Mouse (Mus musculus) stomach, embryonic 15.5 days (tissue): ENCODE data around the gene Cog6. TPM values are rescaled to one million over a fixed set of nuclear protein-coding genes. Genes with fewer than 3 reads are reported as not detected.
A peak's percentile ranks its signal among the peaks of the same experiment; 100 is the strongest.

Experiments used
- ATAC-seq: fragments of 200-750 bp; cut with Nextera tagmentation; 2 replicates; pipeline ENCODE4 v1.8.0; 2017; ENCODE audit warnings: low read depth, moderate number of reproducible peaks, moderate TSS enrichment; ENCODE audit not compliant: insufficient read depth, low FRiP score
- H3K27ac ChIP-seq: fragments of 300-500 bp; sonication (generic); 2 replicates; pipeline ENCODE4 v1.5.1; 2015; ENCODE audit warnings: mild to moderate bottlenecking, inconsistent platforms
- H3K27me3 ChIP-seq: fragments of 300-500 bp; sonication (generic); replicated peaks from 2 replicates; pipeline ENCODE4 v1.6.1; 2015; ENCODE audit warnings: inconsistent platforms
- H3K36me3 ChIP-seq: fragments of 300-500 bp; sonication (generic); 2 replicates; pipeline ENCODE4 v1.6.1; 2015; ENCODE audit warnings: inconsistent platforms
- H3K4me1 ChIP-seq: fragments of 300-500 bp; sonication (generic); 2 replicates; pipeline ENCODE4 v1.6.1; 2015; ENCODE audit warnings: inconsistent platforms
- H3K4me2 ChIP-seq: fragments of 300-500 bp; sonication (generic); 2 replicates; pipeline ENCODE4 v1.6.1; 2015; ENCODE audit warnings: mild to moderate bottlenecking, inconsistent platforms
- H3K4me3 ChIP-seq: fragments of 300-500 bp; sonication (generic); replicated peaks from 2 replicates; pipeline ENCODE4 v1.5.1; 2015; ENCODE audit warnings: inconsistent platforms
- H3K9ac ChIP-seq: fragments of 300-500 bp; sonication (generic); 2 replicates; pipeline ENCODE4 v1.6.1; 2015; ENCODE audit warnings: inconsistent platforms
- H3K9me3 ChIP-seq: fragments of 300-500 bp; sonication (generic); 2 replicates; pipeline ENCODE4 v1.6.1; 2016; ENCODE audit warnings: inconsistent platforms
- WGBS: fragments of 180-500 bp; shearing (Covaris S2); methylation state at CpG from one replicate; pipeline ENCODE4 v1.1.7; 2015; 5-methylcytosine and 5-hydroxymethylcytosine counted together
- polyA plus RNA-seq: library from polyadenylated mRNA; unstranded; fragments of >200 nt; fragmentation: Nextera tagmentation; extraction: Ambion mirVana; gene quantifications from 2 replicates; pipeline ENCODE4 v1.2.1, GENCODE M21; 2015

Cog6 gene
- polyA plus RNA-seq, 1 experiment from 2014 or later: 42.4 TPM

DNA sequence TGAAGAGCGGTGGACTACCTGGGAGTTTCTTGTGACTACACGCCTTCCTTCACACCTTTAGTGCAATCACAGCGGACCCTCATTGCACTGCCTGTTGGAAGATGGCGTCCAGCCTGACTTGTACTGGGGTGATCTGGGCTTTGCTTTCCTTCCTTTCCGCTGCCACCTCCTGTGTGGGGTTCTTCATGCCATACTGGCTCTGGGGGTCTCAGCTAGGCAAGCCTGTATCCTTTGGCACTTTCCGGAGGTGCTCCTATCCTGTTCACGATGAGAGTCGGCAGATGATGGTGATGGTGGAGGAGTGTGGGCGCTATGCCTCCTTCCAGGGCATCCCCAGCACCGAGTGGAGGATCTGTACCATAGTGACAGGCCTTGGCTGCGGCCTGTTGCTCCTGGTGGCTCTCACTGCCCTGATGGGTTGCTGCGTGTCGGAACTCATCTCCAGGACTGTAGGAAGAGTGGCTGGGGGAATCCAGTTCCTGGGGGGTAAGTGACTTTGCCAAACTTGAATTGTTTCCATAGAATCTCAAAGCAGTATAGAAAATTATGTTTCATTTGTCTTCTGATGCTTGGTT is 26.3 kb upstream of the Cog6 start:
- no peak overlapping the region for H3K9ac ChIP-seq
- no peak overlapping the region; the same call in 1 of the 2 replicates for H3K4me3 ChIP-seq
- H3K36me3 ChIP-seq: no peaks in the 10 kb centered on the region
- no peaks in the 10 kb centered on the region for H3K27me3 ChIP-seq
- no peak for ATAC-seq
- no peak overlapping the region for H3K27ac ChIP-seq
- 87% methylated on average over 13 of the region's 13 CpGs for WGBS
- H3K4me1 ChIP-seq: peaks cover 11% of the 10 kb centered on the region; the same call in 1 of the 2 replicates
- peak overlapping the region; percentile 91 for H3K4me2 ChIP-seq
- H3K9me3 ChIP-seq: no peaks in the 10 kb centered on the region

DNA sequence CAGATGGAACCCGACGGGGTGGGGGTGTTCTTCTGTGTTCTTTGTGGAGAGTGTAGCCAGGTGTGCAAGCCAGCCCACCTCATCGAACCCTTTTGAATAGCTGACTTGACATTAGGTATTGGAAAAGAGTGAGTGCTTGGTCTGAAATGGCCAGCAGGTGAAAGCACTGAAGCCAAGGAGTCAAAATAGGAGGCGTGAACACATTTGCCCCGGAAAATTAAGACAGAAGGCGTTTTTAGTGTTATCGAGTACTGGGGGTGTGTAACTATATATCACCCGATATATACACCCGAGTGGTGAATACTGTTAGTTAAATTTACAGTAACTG is 25.2 kb upstream of the Cog6 start:
- Histone ChIP-seq H3K36me3 (no peaks in the 10 kb centered on the region), H3K4me1 (peaks cover 11% of the 10 kb centered on the region; the same call in 1 of the 2 replicates), H3K4me3 (peak overlapping the region; percentile 69), H3K9ac (no peak overlapping the region), H3K9me3 (no peaks in the 10 kb centered on the region), H3K27me3 (no peaks in the 10 kb centered on the region), H3K4me2 (peak overlapping the region; percentile 91), H3K27ac (no peak overlapping the region)
- ATAC-seq: no peak
- 18% methylated on average over 9 of the region's 9 CpGs for WGBS

DNA sequence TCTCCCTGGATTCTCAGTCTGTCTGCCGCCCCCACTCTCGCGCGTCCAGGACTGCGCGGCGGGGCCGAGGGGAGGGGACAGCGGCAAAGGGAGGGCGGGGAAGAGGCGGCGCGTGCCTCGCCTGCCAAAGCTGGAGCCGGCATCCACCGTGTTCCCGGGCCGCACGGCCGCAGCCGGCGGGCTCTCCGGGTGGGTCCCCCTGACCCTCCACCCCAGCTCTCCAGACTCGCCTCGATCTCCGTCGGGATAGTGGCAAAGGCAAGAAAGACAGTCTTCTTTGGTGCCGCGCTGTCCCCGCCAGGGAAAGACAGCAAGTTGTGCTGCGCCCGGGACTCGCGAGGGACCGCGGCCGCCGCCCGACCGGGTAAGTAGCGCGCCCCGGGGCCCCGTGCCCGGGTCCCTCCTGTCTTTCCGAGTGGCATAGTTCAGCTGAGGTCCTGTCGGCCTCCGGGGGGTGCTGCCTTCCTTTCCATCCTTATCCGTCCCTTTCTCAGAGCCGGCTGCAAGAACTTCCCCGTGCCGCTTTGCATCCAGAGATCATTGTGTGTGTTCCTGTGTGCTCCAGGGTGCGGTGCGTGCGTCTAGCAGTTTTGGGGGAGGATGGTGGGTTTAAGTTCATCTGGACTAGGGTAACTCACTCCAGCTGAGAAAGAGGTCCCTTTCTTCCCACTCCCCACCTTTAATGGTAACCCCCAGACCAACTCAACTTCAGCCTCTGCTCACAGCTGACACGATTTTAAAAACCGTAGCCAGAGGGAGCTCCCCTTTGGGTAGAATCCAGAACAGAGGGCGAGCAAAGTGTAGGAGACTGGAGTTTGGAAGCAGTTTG is 24.6 kb upstream of the Cog6 start, which contains the start of gene Lhfp:
Gene Lhfp (plus strand): TSS at position 118 of the 829 bp plus-strand sequence.
- peak; percentile 87 for ATAC-seq
- under 1% methylated on average over 53 of the region's 58 CpGs for WGBS
- no peaks in the 10 kb centered on the region for H3K9me3 ChIP-seq
- no peaks in the 10 kb centered on the region for H3K36me3 ChIP-seq
- peak within 1 kb of the TSS; percentile 69 for H3K4me3 ChIP-seq
- H3K4me1 ChIP-seq: peaks cover 11% of the 10 kb centered on the region; the same call in 1 of the 2 replicates
- peak within 1 kb of the TSS; percentile 91 for H3K4me2 ChIP-seq
- no peaks in the 10 kb centered on the region for H3K27me3 ChIP-seq
- peak within 1 kb of the TSS; percentile 33 for H3K9ac ChIP-seq
- H3K27ac ChIP-seq: peak within 1 kb of the TSS; percentile 74

DNA sequence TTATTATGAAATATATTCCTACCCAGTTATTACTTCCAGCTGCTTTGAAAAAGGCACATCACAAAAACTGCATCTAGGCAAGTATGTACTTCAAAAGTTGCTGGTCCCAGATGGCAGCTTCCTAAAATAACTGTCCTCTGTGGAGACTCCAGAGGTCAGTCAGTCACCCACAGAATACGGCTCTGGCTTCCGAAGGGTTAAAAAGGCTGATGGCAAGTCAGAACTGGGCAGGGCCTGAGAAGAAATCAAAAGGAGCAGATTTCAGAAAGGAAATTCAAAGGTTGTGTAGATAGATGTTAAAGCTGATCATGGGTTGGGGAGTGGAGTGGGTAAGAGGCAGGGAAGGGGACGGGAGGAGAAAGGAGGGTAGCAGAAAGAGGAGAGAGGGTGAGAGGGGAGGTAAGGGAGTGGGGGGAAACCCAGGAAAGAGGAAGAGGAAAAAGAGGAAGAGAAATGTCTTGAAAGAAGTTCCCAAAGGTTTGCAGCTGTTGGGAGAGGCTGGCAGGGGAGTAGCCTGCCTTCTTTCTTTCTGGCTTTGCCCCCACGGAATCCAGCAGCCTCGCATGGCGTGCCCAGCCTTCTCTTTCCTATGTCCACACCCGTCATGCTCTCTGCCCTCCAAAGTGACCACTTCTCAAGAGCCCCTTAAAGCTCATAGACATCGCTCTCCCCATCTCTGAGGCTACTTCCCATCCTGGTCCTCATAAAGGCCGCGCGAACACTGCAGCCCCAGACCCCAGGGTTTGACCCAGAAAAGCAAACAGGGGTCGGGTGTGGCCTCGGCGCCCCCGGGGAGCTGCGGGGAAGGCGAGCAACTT is 23.8 kb upstream of the Cog6 start:
- Histone ChIP-seq H3K36me3 (no peaks in the 10 kb centered on the region), H3K27ac (peak overlapping the region; percentile 74; the same call in 1 of the 2 replicates), H3K4me1 (peaks cover 11% of the 10 kb centered on the region; the same call in 1 of the 2 replicates), H3K9me3 (no peaks in the 10 kb centered on the region), H3K4me2 (peak overlapping the region; percentile 91), H3K9ac (peak overlapping the region; percentile 10; the same call in 1 of the 2 replicates), H3K27me3 (no peaks in the 10 kb centered on the region), H3K4me3 (peak overlapping the region; percentile 69)
- peak; percentile 32; the same call in 1 of the 2 replicates for ATAC-seq
- 7% methylated on average over 17 of the region's 17 CpGs for WGBS

DNA sequence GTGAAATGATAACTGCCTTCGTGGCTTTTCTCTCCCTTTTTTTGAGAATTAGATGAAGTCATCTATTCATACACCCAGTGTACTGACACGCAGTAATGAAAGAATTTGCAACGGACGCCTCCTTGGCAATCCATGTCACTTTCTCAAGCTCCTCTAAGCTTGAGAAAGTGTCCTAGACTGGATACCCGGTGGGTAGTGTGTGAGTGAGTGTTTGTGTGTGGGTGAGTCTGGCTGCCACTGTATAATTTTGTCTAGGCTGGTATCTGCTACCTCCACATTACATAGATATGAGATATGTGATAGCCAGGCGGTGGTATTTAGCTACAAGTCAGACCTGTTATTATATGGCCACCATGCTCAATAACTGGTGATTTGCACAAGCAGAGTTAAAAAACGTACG is 22.7 kb upstream of the Cog6 start:
- 73% methylated on average over 8 of the region's 8 CpGs for WGBS
- no peak overlapping the region for H3K4me2 ChIP-seq
- no peak for ATAC-seq
- no peak overlapping the region for H3K9ac ChIP-seq
- H3K4me1 ChIP-seq: peaks cover 11% of the 10 kb centered on the region; the same call in 1 of the 2 replicates
- H3K27ac ChIP-seq: no peak overlapping the region
- no peak overlapping the region for H3K4me3 ChIP-seq
- no peaks in the 10 kb centered on the region for H3K9me3 ChIP-seq
- H3K36me3 ChIP-seq: no peaks in the 10 kb centered on the region
- H3K27me3 ChIP-seq: no peaks in the 10 kb centered on the region

DNA sequence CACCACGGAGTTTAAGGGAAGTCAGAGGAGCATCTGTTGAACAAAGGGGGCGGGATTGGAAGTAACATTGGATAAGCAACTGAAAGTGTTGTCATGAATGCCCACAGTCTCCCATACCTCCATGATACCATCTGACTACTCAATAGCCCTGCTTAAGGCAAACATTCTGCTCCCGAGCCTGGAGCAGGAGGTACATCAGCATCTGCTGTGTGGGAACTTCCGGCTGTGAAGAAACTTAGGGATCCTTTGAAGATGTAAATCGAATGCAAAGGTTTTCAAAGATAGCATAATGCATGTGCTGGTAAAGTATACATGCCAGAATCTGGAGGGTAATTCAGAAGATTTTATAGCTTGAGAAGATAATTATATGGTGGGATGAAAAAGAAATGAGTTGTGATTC is 21.9 kb upstream of the Cog6 start:
- H3K27me3 ChIP-seq: no peaks in the 10 kb centered on the region
- no peaks in the 10 kb centered on the region for H3K9me3 ChIP-seq
- peaks cover 11% of the 10 kb centered on the region; the same call in 1 of the 2 replicates for H3K4me1 ChIP-seq
- no peak overlapping the region for H3K4me3 ChIP-seq
- no peak overlapping the region for H3K4me2 ChIP-seq
- no peak overlapping the region for H3K9ac ChIP-seq
- 69% methylated on average over 5 of the region's 5 CpGs for WGBS
- no peak overlapping the region for H3K27ac ChIP-seq
- no peaks in the 10 kb centered on the region for H3K36me3 ChIP-seq
- ATAC-seq: no peak

DNA sequence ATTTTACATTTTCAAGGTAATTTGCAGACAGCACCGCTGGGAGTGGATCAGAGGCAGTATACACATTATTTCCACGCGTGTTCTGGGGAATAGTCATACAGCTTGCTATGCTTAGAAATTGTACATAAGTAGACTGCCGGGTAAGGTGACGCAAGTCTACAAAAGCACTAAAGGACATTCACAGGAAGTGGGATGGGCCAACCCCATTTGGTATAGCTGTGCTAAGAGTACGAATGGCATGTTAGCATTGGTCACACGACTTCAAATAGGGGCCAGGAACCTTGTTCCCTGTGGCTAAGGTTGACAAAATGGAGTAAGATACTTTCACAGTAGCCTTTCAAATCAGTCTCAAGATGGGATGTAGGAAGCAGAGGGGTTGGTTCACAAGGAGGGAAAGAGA is 19.9 kb upstream of the Cog6 start:
- no peak for ATAC-seq
- no peak overlapping the region for H3K4me3 ChIP-seq
- no peaks in the 10 kb centered on the region for H3K36me3 ChIP-seq
- no peak overlapping the region for H3K27ac ChIP-seq
- no peak overlapping the region for H3K4me2 ChIP-seq
- H3K27me3 ChIP-seq: no peaks in the 10 kb centered on the region
- no peak overlapping the region for H3K9ac ChIP-seq
- 0 out of 2 replicates have a peak, but pooled peaks cover 5% of the 10 kb centered on the region for H3K4me1 ChIP-seq
- 86% methylated on average over 7 of the region's 7 CpGs for WGBS
- no peaks in the 10 kb centered on the region for H3K9me3 ChIP-seq

DNA sequence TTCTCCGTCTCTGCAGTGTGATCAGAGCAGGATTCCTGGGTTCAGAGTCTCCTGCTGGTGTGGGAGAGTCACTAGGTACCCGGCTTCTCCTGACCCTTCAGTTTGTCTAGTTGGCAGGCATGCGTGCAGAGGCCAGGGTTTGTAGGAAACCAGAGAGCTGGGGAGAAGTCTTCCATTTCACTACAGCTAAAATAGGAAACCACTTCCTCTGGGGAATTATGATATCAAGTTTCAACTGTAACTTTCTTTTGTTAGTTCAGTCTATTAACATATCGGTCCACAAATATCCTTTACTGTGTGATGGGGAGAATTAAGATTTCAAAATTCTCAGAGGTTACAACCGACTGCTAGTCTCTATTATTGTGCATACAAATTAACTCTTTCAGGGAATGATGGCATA is 19.0 kb upstream of the Cog6 start:
- H3K9me3 ChIP-seq: no peaks in the 10 kb centered on the region
- H3K27ac ChIP-seq: no peak overlapping the region
- H3K4me2 ChIP-seq: no peak overlapping the region
- 0 out of 2 replicates have a peak, but pooled peaks cover 5% of the 10 kb centered on the region for H3K4me1 ChIP-seq
- 61% methylated on average over 5 of the region's 5 CpGs for WGBS
- ATAC-seq: no peak
- no peaks in the 10 kb centered on the region for H3K36me3 ChIP-seq
- H3K9ac ChIP-seq: no peak overlapping the region
- H3K27me3 ChIP-seq: no peaks in the 10 kb centered on the region
- H3K4me3 ChIP-seq: no peak overlapping the region

DNA sequence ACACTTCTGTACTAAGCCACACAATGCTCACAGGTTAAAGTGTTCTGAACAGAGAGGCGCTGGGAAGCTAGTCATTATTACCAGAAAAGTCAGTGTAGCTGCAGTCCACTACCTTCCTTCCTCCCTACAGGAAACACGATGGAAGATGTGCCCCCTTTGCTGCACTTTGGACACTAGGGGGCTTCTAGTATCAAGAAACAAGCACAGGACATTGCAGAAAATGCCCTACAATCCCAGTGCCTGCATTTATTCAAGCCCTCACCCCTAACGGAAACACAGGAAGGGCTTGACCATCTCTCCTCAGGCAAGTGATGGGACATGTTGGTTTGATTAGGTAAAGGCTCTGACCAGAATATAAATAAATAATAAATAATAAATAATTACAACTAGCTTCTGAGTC is 16.4 kb upstream of the Cog6 start:
- no peak overlapping the region for H3K4me2 ChIP-seq
- no peaks in the 10 kb centered on the region for H3K9me3 ChIP-seq
- 18% methylated on average over 3 of the region's 3 CpGs for WGBS
- H3K4me1 ChIP-seq: no peaks in the 10 kb centered on the region
- no peak overlapping the region for H3K4me3 ChIP-seq
- no peak overlapping the region for H3K27ac ChIP-seq
- ATAC-seq: no peak
- no peaks in the 10 kb centered on the region for H3K36me3 ChIP-seq
- no peak overlapping the region for H3K9ac ChIP-seq
- 0 out of 2 replicates have a peak, but pooled peaks cover 3% of the 10 kb centered on the region for H3K27me3 ChIP-seq

DNA sequence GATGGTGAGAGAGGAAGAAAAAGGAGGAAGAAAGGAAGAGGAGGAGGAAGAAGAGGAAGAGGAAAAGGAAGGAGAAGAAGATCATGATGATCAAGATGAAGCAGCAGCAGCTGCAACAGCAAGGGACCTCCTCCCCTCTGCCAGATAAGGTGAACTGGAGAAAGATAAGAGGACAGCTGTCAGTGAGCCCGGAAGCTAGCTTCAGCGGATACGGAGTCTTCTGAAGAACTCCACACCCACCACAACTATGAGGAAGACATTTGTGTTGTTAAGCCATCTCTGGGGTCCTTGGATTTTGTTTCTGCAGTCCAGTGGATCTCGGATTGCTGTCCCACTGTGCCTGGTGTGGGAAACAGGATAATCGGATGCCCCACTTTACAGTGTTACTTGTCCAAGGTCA is 15.4 kb upstream of the Cog6 start:
- Histone ChIP-seq H3K4me3 (no peak overlapping the region), H3K9ac (no peak overlapping the region), H3K27ac (no peak overlapping the region), H3K36me3 (no peaks in the 10 kb centered on the region), H3K4me1 (no peaks in the 10 kb centered on the region), H3K9me3 (no peaks in the 10 kb centered on the region), H3K4me2 (no peak overlapping the region), H3K27me3 (0 out of 2 replicates have a peak, but pooled peaks cover 3% of the 10 kb centered on the region)
- ATAC-seq: no peak
- WGBS: 29% methylated on average over 5 of the region's 5 CpGs

DNA sequence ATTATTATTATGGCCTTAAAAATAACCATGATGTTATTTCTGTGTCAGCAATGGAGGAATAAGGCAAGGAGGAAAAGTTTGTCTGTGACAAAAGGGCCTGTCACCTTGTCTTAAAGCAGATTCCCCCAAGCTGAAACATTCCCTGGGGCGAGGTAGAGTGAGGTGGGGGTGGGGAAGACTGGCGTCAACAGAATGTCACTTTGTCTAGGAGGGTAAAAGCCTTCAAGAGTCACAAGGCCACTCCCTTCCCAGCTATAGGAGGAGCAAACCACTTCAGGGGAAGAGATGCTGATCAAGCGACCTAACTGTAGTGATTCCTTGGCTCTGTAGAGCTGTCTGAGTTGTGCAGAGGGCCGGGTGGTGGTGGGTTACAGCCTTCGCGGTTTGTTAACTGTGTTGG is 14.5 kb upstream of the Cog6 start:
- Histone ChIP-seq H3K9me3 (no peaks in the 10 kb centered on the region), H3K36me3 (no peaks in the 10 kb centered on the region), H3K4me2 (no peak overlapping the region), H3K27me3 (0 out of 2 replicates have a peak, but pooled peaks cover 3% of the 10 kb centered on the region), H3K4me1 (no peaks in the 10 kb centered on the region), H3K4me3 (no peak overlapping the region), H3K9ac (no peak overlapping the region), H3K27ac (no peak overlapping the region)
- WGBS: 38% methylated on average over 6 of the region's 6 CpGs
- ATAC-seq: no peak
